Mouse (Mus musculus) kidney, adult 2 months (tissue): ENCODE measurements around the gene Lmna.

Experiments used
- CTCF ChIP-seq: fragments of 200-500 bp; conservative IDR thresholded peaks from 2 replicates; pipeline ENCODE4 v1.5.1; 2011; ENCODE audit warnings: low read depth, mild to moderate bottlenecking, control low read depth, low read length, moderate library complexity, mixed read lengths; ENCODE audit not compliant: insufficient read depth, insufficient read length
- POLR2A ChIP-seq: fragments of 200-500 bp; IDR thresholded peaks from one replicate; pipeline ENCODE4 v1.6.1; 2011; ENCODE audit warnings: low read depth, low read length, control low read depth

- TF ChIP-seq CTCF, result no peak
- no peak for TF ChIP-seq POLR2A
These were observed 30.6 kb downstream of the Lmna start for GRCm38 (mm10) chr3:88479163-88479562.
